Mouse (Mus musculus) forebrain, embryonic 16.5 days (tissue): Measurements from ENCODE around the gene Fmod. TPM values are rescaled to one million over a fixed set of nuclear protein-coding genes. Genes with fewer than 3 reads are reported as not detected.

Experiments
- ATAC-seq: fragments of 200-750 bp; cut with Nextera tagmentation; 2 replicates; pipeline ENCODE4 v1.8.0; 2017; ENCODE audit warnings: mild to moderate bottlenecking, moderate library complexity
- H3K27ac ChIP-seq: fragments of 300-500 bp; sonication (generic); 2 replicates; pipeline ENCODE4 v1.5.1; 2014; ENCODE audit warnings: low read length, control low read depth
- H3K27me3 ChIP-seq: fragments of 300-500 bp; sonication (generic); replicated peaks from 2 replicates; pipeline ENCODE4 v1.6.1; 2014; ENCODE audit warnings: low read length; ENCODE audit not compliant: control insufficient read depth, insufficient read depth
- H3K36me3 ChIP-seq: fragments of 300-500 bp; sonication (generic); 2 replicates; pipeline ENCODE4 v1.6.1; 2014; ENCODE audit not compliant: control insufficient read depth, insufficient read depth
- H3K4me1 ChIP-seq: fragments of 300-500 bp; sonication (generic); replicated peaks from 2 replicates; pipeline ENCODE4 v1.6.1; 2014; ENCODE audit warnings: low read length; ENCODE audit not compliant: control insufficient read depth, insufficient read depth
- H3K4me2 ChIP-seq: fragments of 300-500 bp; sonication (generic); 2 replicates; pipeline ENCODE4 v1.6.1; 2014; ENCODE audit warnings: mild to moderate bottlenecking, low read length, control low read depth
- H3K4me3 ChIP-seq: fragments of 300-500 bp; sonication (generic); replicated peaks from 2 replicates; pipeline ENCODE4 v1.5.1; 2014; ENCODE audit warnings: mild to moderate bottlenecking, low read length, control low read depth
- H3K9ac ChIP-seq: fragments of 300-500 bp; sonication (generic); replicated peaks from 2 replicates; pipeline ENCODE4 v1.6.1; 2014; ENCODE audit warnings: low read depth, low read length, control low read depth
- H3K9me3 ChIP-seq: fragments of 300-500 bp; sonication (generic); 2 replicates; pipeline ENCODE4 v1.6.1; 2016; ENCODE audit warnings: low read length; ENCODE audit not compliant: control insufficient read depth
- WGBS: fragments of 180-500 bp; shearing (Covaris S2); extraction: QIAGEN DNeasy Blood & Tissue Kit; methylation state at CpG from one replicate; pipeline ENCODE4 v1.1.7; 2014; 5-methylcytosine and 5-hydroxymethylcytosine counted together
- polyA plus RNA-seq: library from polyadenylated mRNA; unstranded; fragments of >200 nt; fragmentation: Nextera tagmentation; extraction: Ambion mirVana; gene quantifications from 2 replicates; pipeline ENCODE4 v1.2.1, GENCODE M21; 2015

Gene Fmod
- polyA plus RNA-seq, 1 experiment from 2014 or later = 7.8 TPM

GRCm38 (mm10) chr1:134071411-134072018, 34.5 kb downstream of the Fmod start:
- Histone ChIP-seq H3K9me3 (no peaks in the 10 kb centered on the region), H3K36me3 (peaks cover 3% of the 10 kb centered on the region; the same call in 1 of the 2 replicates), H3K27me3 (no peaks in the 10 kb centered on the region), H3K4me1 (peaks cover 48% of the 10 kb centered on the region), H3K9ac (0 out of 2 replicates have a peak overlapping the region, but pooled peaks have one; percentile 32), H3K4me3 (no peak overlapping the region), H3K27ac (peak overlapping the region; percentile 83), H3K4me2 (no peak overlapping the region)
- ATAC-seq = peak; percentile 52
- WGBS = 8% methylated on average over 10 of the region's 10 CpGs

- Histone ChIP-seq H3K4me1 (peaks cover 47% of the 10 kb centered on the region), H3K36me3 (peaks cover 3% of the 10 kb centered on the region; the same call in 1 of the 2 replicates), H3K27me3 (no peaks in the 10 kb centered on the region), H3K27ac (no peak overlapping the region), H3K9ac (no peak overlapping the region), H3K9me3 (no peaks in the 10 kb centered on the region), H3K4me3 (no peak overlapping the region), H3K4me2 (no peak overlapping the region)
- ATAC-seq = no peak
- 77% methylated on average over 6 of the region's 6 CpGs for WGBS
These were observed 36.1 kb downstream of the Fmod start for GRCm38 (mm10) chr1:134073061-134073564.

GRCm38 (mm10) chr1:134073658-134074057, 36.6 kb downstream of the Fmod start:
- H3K9me3 ChIP-seq = no peaks in the 10 kb centered on the region
- WGBS = 91% methylated on average over 1 of the region's 1 CpGs
- no peaks in the 10 kb centered on the region for H3K27me3 ChIP-seq
- ATAC-seq = no peak
- H3K36me3 ChIP-seq = peaks cover 3% of the 10 kb centered on the region; the same call in 1 of the 2 replicates
- H3K4me3 ChIP-seq = no peak overlapping the region
- H3K27ac ChIP-seq = no peak overlapping the region
- no peak overlapping the region for H3K4me2 ChIP-seq
- no peak overlapping the region for H3K9ac ChIP-seq
- H3K4me1 ChIP-seq = peaks cover 50% of the 10 kb centered on the region

GRCm38 (mm10) chr1:134074184-134074583, 37.1 kb downstream of the Fmod start:
- peaks cover 3% of the 10 kb centered on the region; the same call in 1 of the 2 replicates for H3K36me3 ChIP-seq
- H3K4me3 ChIP-seq = no peak overlapping the region
- no peak for ATAC-seq
- no peak overlapping the region for H3K4me2 ChIP-seq
- H3K27ac ChIP-seq = no peak overlapping the region
- no peak overlapping the region for H3K9ac ChIP-seq
- peaks cover 50% of the 10 kb centered on the region for H3K4me1 ChIP-seq
- no peaks in the 10 kb centered on the region for H3K9me3 ChIP-seq
- H3K27me3 ChIP-seq = no peaks in the 10 kb centered on the region
- 35% methylated on average over 3 of the region's 3 CpGs for WGBS

GRCm38 (mm10) chr1:134074606-134075005, 37.6 kb downstream of the Fmod start:
- Histone ChIP-seq H3K27me3 (no peaks in the 10 kb centered on the region), H3K4me2 (peak overlapping the region; percentile 24), H3K4me3 (no peak overlapping the region), H3K4me1 (peaks cover 54% of the 10 kb centered on the region), H3K27ac (peak overlapping the region; percentile 25; the same call in 1 of the 2 replicates), H3K9ac (no peak overlapping the region), H3K9me3 (no peaks in the 10 kb centered on the region), H3K36me3 (peaks cover 3% of the 10 kb centered on the region; the same call in 1 of the 2 replicates)
- WGBS = 82% methylated on average over 10 of the region's 10 CpGs
- ATAC-seq = no peak

GRCm38 (mm10) chr1:134075532-134075931, 38.5 kb downstream of the Fmod start:
- 72% methylated on average over 8 of the region's 8 CpGs for WGBS
- H3K27me3 ChIP-seq = no peaks in the 10 kb centered on the region
- H3K36me3 ChIP-seq = peaks cover 3% of the 10 kb centered on the region; the same call in 1 of the 2 replicates
- H3K4me2 ChIP-seq = peak overlapping the region; percentile 54
- no peaks in the 10 kb centered on the region for H3K9me3 ChIP-seq
- no peak for ATAC-seq
- H3K9ac ChIP-seq = peak overlapping the region; percentile 38
- peak overlapping the region; percentile 88 for H3K4me3 ChIP-seq
- H3K27ac ChIP-seq = peak overlapping the region; percentile 27; the same call in 1 of the 2 replicates
- H3K4me1 ChIP-seq = peaks cover 57% of the 10 kb centered on the region

- Histone ChIP-seq H3K36me3 (peaks cover 3% of the 10 kb centered on the region; the same call in 1 of the 2 replicates), H3K9ac (peak overlapping the region; percentile 38), H3K4me3 (peak overlapping the region; percentile 88), H3K27ac (peak overlapping the region; percentile 67), H3K4me1 (peaks cover 44% of the 10 kb centered on the region), H3K27me3 (no peaks in the 10 kb centered on the region), H3K4me2 (peak overlapping the region; percentile 54), H3K9me3 (no peaks in the 10 kb centered on the region)
- no peak for ATAC-seq
- 0% methylated on average over 2 of the region's 2 CpGs for WGBS
These were observed 39.7 kb downstream of the Fmod start for GRCm38 (mm10) chr1:134076789-134077188.

GRCm38 (mm10) chr1:134077389-134078060, 40.5 kb downstream of the Fmod start:
- no peak for ATAC-seq
- Histone ChIP-seq H3K9ac (peak overlapping the region; percentile 84), H3K4me1 (peaks cover 44% of the 10 kb centered on the region), H3K36me3 (peaks cover 3% of the 10 kb centered on the region; the same call in 1 of the 2 replicates), H3K4me3 (peak overlapping the region; percentile 88), H3K27me3 (no peaks in the 10 kb centered on the region), H3K9me3 (no peaks in the 10 kb centered on the region), H3K27ac (peak overlapping the region; percentile 41), H3K4me2 (peak overlapping the region; percentile 54)
- WGBS = 12% methylated on average over 14 of the region's 14 CpGs

- Histone ChIP-seq H3K36me3 (peaks cover 3% of the 10 kb centered on the region; the same call in 1 of the 2 replicates), H3K27me3 (no peaks in the 10 kb centered on the region), H3K4me1 (peaks cover 48% of the 10 kb centered on the region), H3K27ac (peak overlapping the region; percentile 41), H3K4me2 (peak overlapping the region; percentile 54), H3K9ac (peak overlapping the region; percentile 84), H3K4me3 (peak overlapping the region; percentile 88), H3K9me3 (no peaks in the 10 kb centered on the region)
- peak; percentile 12 for ATAC-seq
- 2% methylated on average over 19 of the region's 19 CpGs for WGBS
These were observed 41.2 kb downstream of the Fmod start for GRCm38 (mm10) chr1:134078061-134078795.
